Mouse (Mus musculus) cerebellum, postnatal 4 days (tissue): ENCODE measurements around the gene Ifna7.
"Not testable (repeated sequence)": the region's sequence is repeated elsewhere in the genome, so short reads cannot be mapped to it uniquely, and the experiment has no call there.

Experiments used
- DNase-seq, 2 experiments: peaks; one replicate each; pipeline ENCODE4 v3.0.0; 2022; ENCODE audit warnings: low spot score in 2 of 2, mixed read lengths in 1 of 2

The Ifna7 gene

GRCm38 (mm10) chr4:88815928-88816327 is at the start of gene Ifna7:
Gene Ifna7, plus strand, starts transcription at chr4:88816228.
- no peak for DNase-seq

GRCm38 (mm10) chr4:88773534-88773933 is 42.5 kb upstream of the Ifna7 start, which contains the start of gene Gm13290:
Gene Gm13290, plus strand, starts transcription at chr4:88773834.
- not testable (repeated sequence) for DNase-seq

GRCm38 (mm10) chr4:88776622-88777021 is 39.4 kb upstream of the Ifna7 start, which contains the start of gene Gm13289:
Gene Gm13289, plus strand, starts transcription at chr4:88776922.
- DNase-seq, result not testable (repeated sequence)

GRCm38 (mm10) chr4:88779550-88779949 is 36.5 kb upstream of the Ifna7 start, which contains the start of gene Gm13272:
Gene Gm13272, plus strand, starts transcription at chr4:88779850.
- DNase-seq, result not testable (repeated sequence)

GRCm38 (mm10) chr4:88780320-88780719 is 35.7 kb upstream of the Ifna7 start:
- not testable (repeated sequence) for DNase-seq

- not testable (repeated sequence) for DNase-seq
Measured at GRCm38 (mm10) chr4:88781831-88782230, 34.2 kb upstream of the Ifna7 start, which contains the start of gene Ifnz. Gene Ifnz, plus strand, starts transcription at chr4:88782131.

- not testable (repeated sequence) for DNase-seq
Measured at GRCm38 (mm10) chr4:88782335-88782734, 33.7 kb upstream of the Ifna7 start.

GRCm38 (mm10) chr4:88785409-88785808 is 30.6 kb upstream of the Ifna7 start, which contains the start of gene Gm13276:
Gene Gm13276, plus strand, starts transcription at chr4:88785709.
- DNase-seq, result not testable (repeated sequence)

- peak; percentile 29 to 69 for DNase-seq
Measured at GRCm38 (mm10) chr4:88788402-88788801, 27.6 kb upstream of the Ifna7 start, which contains the start of gene Gm13277. Gene Gm13277, plus strand, starts transcription at chr4:88788632.

- not testable (repeated sequence) for DNase-seq
Measured at GRCm38 (mm10) chr4:88791250-88791649, 24.8 kb upstream of the Ifna7 start, which contains the start of gene Gm13278. Gene Gm13278, plus strand, starts transcription at chr4:88791550.

GRCm38 (mm10) chr4:88793936-88794675 is 21.9 kb upstream of the Ifna7 start, which contains the start of gene Gm13275:
Gene Gm13275, plus strand, starts transcription at chr4:88794487.
- DNase-seq, result peak; percentile 42 to 64

GRCm38 (mm10) chr4:88797097-88797496 is 18.9 kb upstream of the Ifna7 start, which contains the start of gene Gm13279:
Gene Gm13279, plus strand, starts transcription at chr4:88797397.
- DNase-seq, result not testable (repeated sequence)

GRCm38 (mm10) chr4:88799365-88799764 is 16.7 kb upstream of the Ifna7 start, which contains the start of gene Gm13285:
Gene Gm13285, plus strand, starts transcription at chr4:88799665.
- not testable (repeated sequence) for DNase-seq

GRCm38 (mm10) chr4:88802954-88803353 is 13.1 kb upstream of the Ifna7 start, which contains the start of gene Gm13287:
Gene Gm13287, plus strand, starts transcription at chr4:88803254.
- DNase-seq, result not testable (repeated sequence)

- DNase-seq, result not testable (repeated sequence)
Measured at GRCm38 (mm10) chr4:88805231-88805630, 10.8 kb upstream of the Ifna7 start, which contains the start of gene Gm13288. Gene Gm13288, plus strand, starts transcription at chr4:88805531.

GRCm38 (mm10) chr4:88805761-88806160 is 10.3 kb upstream of the Ifna7 start:
- peak in 1 of 2 experiments; percentile 7 for DNase-seq

GRCm38 (mm10) chr4:88819659-88820058 is 3.6 kb downstream of the Ifna7 start, which contains the start of gene Ifna11:
Gene Ifna11, plus strand, starts transcription at chr4:88819959.
- DNase-seq, result no peak

GRCm38 (mm10) chr4:88822995-88823394 is 7.0 kb downstream of the Ifna7 start:
- DNase-seq, result peak in 1 of 2 experiments; percentile 8

GRCm38 (mm10) chr4:88827116-88827515 is 11.1 kb downstream of the Ifna7 start, which contains the start of gene Ifna6:
Gene Ifna6, plus strand, starts transcription at chr4:88827416.
- not testable (repeated sequence) for DNase-seq

- peak in 1 of 2 experiments; percentile 17 for DNase-seq
Measured at GRCm38 (mm10) chr4:88830523-88830922, 14.5 kb downstream of the Ifna7 start.

GRCm38 (mm10) chr4:88835225-88835624 is 19.2 kb downstream of the Ifna7 start, which contains the start of gene Ifna5:
Gene Ifna5, plus strand, starts transcription at chr4:88835525.
- not testable (repeated sequence) for DNase-seq

GRCm38 (mm10) chr4:88838828-88839227 is 22.8 kb downstream of the Ifna7 start:
- DNase-seq, result no peak
